Mouse (Mus musculus): ENCODE results near the gene Rpl11.

The Rpl11 gene

DNA sequence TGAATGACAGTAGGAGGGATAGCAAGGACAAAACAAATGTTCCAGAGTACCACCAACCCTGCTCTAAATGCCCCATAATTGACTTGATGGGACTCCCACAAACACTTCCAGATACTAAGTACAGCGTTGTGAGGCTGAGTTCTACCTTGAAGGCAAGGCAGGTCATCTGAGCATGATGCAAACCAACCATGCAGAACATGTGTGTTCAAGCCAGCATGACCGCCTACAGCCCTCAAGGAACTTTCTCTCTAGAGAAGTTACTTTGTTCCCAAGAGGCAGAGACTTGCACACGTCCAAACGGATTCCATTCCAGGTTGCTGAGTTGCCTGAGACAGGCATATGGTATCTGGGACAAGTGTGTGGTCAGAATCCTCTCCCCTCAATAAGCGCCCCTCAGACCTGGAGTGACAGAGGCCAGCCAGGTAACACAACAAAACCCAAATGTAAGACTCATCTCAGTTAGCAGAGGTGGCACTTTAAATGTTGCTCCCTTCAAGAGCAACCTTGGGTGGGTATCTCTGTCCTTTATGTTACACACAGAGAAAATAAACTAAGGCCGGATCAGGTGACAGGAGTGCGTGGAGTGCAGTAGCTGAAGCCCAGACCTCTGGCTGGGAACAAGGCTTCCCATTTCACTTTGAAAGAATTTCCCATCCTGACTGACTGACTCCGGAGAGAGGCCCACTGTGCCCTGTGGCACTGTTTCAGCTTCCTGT, 25.7 kb downstream of the Rpl11 start:
- DNase-seq (ENCODE audit: low spot score): no peak

GRCm38 (mm10) chr4:136025350-136025749, 27.9 kb downstream of the Rpl11 start:
- no peak for DNase-seq (ENCODE audit: low spot score)

- no peak for DNase-seq (ENCODE audit: low spot score)
These were observed 30.3 kb downstream of the Rpl11 start for GRCm38 (mm10) chr4:136022924-136023323.

DNA sequence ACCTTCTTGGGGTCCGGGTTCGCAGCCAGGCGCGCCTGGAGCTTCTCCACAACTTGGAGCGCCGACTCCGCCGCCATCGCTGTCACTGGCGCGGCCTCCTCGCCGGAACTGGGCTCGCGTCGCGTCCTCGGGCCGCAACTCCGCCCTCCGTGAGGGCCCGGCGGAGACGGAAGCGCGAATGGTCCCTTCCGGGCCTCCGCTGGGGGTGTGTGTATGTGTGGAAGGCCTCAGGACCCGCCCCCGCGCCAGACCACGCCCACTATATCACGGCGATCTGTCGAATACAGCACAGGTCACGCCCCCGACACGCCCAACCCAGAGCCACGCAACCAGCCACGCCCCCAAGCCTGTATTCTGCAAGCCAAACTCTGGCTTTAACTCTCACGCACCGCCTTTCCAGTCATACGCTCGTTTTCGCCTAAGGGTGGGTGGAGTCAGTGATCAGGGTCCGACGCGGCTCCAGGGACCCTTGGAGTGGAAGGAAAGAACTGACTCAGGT, 31.6 kb downstream of the Rpl11 start, which contains the start of gene Eloa:
Eloa (minus strand) TSS at position 215 of the 499 bp plus-strand sequence.
- DNase-seq (ENCODE audit: low spot score): peak; percentile 99

DNA sequence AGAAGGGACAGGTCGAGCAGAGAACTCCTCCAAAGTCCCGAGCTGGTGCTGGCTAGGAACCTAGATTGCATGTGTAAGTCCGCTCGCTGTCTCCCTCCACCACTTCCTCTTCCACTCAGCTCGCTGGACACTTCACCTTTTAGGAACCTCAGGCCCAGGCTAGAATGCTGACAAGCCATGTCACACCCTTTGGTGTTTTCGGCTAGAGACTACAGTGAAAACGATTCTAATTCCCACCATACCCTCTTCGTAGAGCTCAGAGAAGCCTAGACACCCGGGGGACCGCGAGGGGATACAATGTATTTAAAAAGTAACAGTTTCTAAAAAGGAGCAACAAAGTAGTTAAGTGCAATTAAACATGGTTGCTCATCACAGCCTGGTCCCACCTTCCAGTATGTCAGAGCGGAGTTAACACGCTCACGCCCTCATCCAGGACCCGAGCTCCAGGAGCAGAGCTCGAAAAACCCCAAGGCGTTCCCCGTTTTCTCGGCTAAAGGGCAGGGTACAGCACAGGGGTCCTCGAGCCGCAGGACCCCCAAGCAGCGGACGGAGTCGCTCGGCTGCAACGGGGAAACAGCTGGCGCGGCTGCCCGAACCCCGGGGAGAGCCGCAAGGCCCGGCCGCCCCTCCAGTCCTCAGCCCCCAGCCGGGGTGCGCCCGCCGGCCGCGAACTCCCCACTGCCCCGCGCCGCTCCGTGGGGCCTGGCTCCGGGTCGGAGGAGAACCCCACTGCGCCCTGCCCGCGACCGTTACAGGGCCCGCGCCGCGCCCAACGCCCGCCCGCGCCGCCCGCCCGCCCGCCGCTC, 32.3 kb downstream of the Rpl11 start:
- DNase-seq (ENCODE audit: low spot score): peak; percentile 65

GRCm38 (mm10) chr4:136016059-136016602, 37.1 kb downstream of the Rpl11 start:
- no peak for DNase-seq (ENCODE audit: low spot score)

- DNase-seq (ENCODE audit: low spot score): no peak
These were observed 42.6 kb downstream of the Rpl11 start for GRCm38 (mm10) chr4:136010586-136010985.

DNA sequence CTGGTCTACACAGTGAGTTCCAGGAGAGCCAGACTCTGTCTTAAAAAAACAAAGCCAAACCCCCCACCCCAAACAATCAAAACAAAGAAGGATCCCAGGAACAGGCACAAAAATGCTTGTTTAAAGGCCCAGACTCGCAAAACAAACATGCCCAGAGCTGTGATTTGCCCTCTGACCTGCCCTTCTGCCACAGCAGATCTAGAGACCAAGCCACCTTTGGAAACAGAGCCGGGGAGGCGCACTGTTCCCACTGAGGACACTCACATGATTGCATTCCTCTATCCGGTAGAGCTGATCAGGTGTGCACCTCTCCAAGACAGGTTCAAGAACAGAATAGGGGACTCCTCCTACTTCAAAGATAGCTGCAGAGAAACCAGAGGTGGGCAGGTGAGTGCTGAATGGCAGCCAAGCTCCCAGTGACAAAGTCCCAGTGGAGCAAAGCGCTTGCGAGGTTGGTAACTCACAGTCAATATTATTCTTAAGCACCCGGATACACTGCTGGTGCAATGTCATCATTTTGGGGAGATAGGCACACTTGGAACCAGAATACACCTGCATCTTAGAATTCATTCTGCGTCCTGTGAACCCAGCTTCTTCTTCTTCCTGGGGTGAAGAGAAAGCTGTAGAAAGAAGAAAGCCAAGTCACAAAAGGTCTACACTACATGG, 44.3 kb downstream of the Rpl11 start:
- DNase-seq (ENCODE audit: low spot score): no peak

DNA sequence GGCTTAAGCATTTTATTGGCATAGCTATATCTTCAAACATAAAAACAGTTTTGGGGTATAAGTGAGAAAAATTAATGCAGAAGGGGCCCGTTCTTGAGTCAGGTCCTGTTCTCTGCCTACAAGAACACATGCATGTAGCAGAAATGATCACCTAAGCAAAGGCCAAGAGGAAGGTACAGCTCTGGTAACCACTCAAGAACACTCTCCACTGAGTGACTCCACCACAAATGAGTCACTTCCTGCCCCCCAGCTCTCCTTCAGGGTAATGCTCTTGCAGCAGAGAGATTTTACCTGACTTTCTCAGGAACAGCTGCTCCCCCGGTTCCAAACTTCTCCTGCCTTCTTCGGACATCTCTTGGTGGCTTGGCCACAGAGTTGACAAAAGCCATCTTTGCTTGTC, 46.4 kb downstream of the Rpl11 start:
- DNase-seq (ENCODE audit: low spot score): no peak

GRCm38 (mm10) chr4:136004921-136005320, 48.3 kb downstream of the Rpl11 start:
- no peak for DNase-seq (ENCODE audit: low spot score)

DNA sequence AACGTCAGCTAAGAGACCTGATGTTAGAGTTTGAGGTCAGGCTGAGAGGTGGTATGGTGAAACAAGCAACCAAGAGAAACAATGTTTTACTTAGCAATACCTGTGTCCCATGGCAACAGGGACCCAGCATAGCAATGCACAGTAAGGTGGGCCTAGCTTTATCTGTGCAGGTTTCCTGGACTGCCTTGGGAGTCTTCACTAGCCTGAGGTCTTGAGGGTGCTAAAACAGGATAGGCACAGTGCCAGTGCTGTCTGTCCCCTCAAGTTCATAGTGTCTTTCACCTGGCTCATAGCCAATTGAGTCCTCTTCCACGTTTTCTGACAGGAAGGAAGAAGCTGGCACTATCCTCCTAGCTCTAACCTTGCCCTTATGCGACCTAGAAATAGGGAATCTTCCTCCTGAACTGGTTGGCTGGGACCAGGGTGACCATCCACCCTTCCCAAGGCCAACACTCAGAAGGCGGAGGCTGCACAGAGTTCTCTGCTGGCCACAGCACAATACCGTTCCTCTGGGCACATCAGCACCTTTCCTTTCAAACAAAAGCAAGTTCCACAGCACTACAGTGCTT, 49.0 kb downstream of the Rpl11 start:
- DNase-seq (ENCODE audit: low spot score): no peak

DNA sequence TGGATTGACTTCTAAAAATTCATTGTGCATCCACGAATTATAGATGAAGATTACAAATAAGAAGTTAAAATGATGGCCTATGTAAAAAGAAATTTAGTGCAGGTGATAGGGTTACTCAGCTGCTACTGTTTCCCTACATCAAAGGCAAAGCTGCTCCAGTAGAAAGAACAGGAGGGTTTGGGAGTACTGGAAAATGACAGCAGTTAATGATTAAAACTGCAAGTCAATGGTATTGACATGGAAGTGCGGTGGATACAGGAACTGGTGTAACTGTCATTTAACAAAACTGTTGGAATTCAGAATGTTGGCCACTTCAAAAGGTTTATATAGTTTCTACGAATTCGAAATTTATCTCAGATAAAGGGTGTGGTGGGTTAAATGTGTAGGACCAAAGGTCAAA, 58.1 kb downstream of the Rpl11 start:
- no peak for DNase-seq (ENCODE audit: low spot score)

GRCm38 (mm10) chr4:135993941-135994340, 59.3 kb downstream of the Rpl11 start:
- DNase-seq (ENCODE audit: low spot score): no peak

GRCm38 (mm10) chr4:135987714-135988113, 65.5 kb downstream of the Rpl11 start:
- DNase-seq (ENCODE audit: low spot score): no peak

- DNase-seq (ENCODE audit: low spot score): peak; percentile 91
These were observed 66.1 kb downstream of the Rpl11 start, which contains the start of gene Pithd1 for GRCm38 (mm10) chr4:135986943-135987710. TSS of gene Pithd1 (minus strand) at chr4:135987264.

DNA sequence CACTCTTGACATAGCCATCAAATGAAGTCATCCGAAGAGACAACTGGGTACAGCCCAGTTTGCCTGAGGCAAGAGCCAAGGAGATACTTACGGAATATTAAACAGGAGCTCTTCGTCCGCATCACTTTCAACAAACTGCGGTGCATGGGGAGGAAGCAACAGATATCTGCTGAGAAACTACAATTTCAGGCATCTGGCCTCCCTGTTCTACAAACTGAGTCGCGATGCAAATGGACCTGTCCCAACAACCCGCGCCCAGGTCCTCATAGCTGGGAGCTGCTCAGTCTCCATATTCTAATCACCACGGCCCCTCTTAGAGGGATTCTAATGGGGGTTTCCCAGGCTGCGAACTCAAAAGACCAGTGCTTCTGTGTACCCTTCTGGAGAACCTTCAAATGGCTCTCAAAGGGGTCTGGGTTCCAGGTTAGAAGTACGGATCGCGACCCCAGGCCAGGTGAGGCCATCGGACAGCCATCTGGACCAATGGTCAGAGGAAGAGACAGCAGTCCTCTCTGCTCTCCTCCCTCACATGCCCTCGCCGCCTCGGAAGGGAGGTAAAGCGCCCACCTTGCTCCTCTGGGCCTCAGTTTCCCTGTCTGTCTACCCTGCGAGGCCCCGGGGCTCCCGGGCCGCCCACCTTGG, 66.8 kb downstream of the Rpl11 start:
- no peak for DNase-seq (ENCODE audit: low spot score)

GRCm38 (mm10) chr4:135985769-135986168, 67.5 kb downstream of the Rpl11 start:
- no peak for DNase-seq (ENCODE audit: low spot score)

DNA sequence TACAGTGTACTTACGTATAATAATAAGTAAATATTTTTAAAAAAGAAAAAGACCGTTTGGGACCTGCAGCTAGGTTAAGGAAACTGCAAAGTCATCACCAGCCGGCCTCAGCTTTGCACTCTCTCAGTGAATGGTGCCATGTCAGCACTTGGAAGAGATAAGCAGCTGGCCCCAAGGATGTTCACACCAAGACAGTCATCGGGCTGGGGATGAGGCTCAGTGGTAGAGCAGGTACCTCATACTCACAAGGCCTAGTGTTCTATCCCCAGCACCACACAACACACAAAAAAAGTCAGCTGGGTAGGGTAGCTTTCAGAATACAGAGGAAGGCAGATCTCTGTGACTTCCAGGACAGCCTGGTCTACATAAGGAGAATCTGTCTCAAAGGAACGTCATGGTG, 68.0 kb downstream of the Rpl11 start:
- DNase-seq (ENCODE audit: low spot score): no peak

DNA sequence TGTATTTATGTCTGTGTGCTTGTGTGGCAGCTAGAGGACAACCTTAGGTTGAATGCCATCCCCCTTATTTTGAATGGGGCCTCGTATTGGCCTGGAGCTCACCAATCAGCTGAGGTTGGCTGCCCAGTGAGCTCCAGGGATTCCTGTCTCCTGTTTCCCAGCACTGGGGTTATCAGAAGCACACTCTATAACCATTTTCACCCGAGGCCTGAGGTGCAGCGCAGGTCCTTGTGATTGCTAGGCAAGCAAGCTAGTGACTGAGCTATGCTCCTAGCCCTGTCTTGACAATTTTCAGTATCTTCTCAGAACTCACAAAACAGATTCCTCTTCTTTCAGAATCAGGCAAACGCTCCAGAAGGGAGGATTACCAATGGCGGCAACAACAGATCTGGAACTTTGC, 68.7 kb downstream of the Rpl11 start:
- no peak for DNase-seq (ENCODE audit: low spot score)

GRCm38 (mm10) chr4:135981524-135982063, 71.6 kb downstream of the Rpl11 start:
- DNase-seq (ENCODE audit: low spot score): no peak
